Mouse (Mus musculus) ES-E14 (cell line): ENCODE data around the gene Nt5dc1.

Experiments
- CHD2 ChIP-seq: IDR thresholded peaks from 2 replicates; pipeline ENCODE4 v1.6.1; 2014; ENCODE audit warnings: mild to moderate bottlenecking, low read depth, low read length, inconsistent platforms
- HCFC1 ChIP-seq: IDR thresholded peaks from 2 replicates; pipeline ENCODE4 v1.6.1; 2012; ENCODE audit warnings: low read length, inconsistent platforms, borderline replicate concordance; ENCODE audit not compliant: insufficient read depth
- MAFK ChIP-seq: IDR thresholded peaks from 2 replicates; pipeline ENCODE4 v1.6.1; 2014; ENCODE audit warnings: mild to moderate bottlenecking, low read depth, low read length, inconsistent platforms; ENCODE audit not compliant: insufficient read depth
- ZNF384 ChIP-seq: IDR thresholded peaks from 2 replicates; pipeline ENCODE4 v1.6.1; 2012; ENCODE audit warnings: low read depth, low read length, inconsistent platforms

DNA sequence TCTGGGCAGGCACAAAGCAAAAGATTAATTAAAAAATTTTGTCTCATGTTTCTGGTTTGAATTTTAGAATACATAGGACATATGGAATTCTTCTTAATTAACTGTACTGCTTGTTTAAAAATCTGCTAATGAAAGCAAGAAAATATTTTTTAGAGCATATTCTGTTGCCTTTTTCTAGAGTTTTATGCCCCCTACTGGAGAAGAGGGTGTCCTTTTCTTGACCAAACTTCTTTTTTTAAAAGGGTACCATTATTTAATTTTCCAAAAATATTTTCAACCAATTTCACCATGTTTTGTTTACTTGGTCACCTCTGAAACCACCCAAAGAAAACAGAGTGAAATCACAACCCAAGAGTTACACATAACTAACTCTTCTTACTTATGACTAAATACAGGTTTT is 19.1 kb downstream of the Nt5dc1 start:
- TF ChIP-seq CHD2 (no peak), ZNF384 (no peak), MAFK (no peak), HCFC1 (no peak)
